Mouse (Mus musculus): ENCODE data around the gene Gstp1. TPM values are rescaled to one million over a fixed set of nuclear protein-coding genes. Genes with fewer than 3 reads are reported as not detected.

The Gstp1 gene
- total and polyA plus RNA-seq, 2 experiments = 456 to 1,374 TPM

DNA sequence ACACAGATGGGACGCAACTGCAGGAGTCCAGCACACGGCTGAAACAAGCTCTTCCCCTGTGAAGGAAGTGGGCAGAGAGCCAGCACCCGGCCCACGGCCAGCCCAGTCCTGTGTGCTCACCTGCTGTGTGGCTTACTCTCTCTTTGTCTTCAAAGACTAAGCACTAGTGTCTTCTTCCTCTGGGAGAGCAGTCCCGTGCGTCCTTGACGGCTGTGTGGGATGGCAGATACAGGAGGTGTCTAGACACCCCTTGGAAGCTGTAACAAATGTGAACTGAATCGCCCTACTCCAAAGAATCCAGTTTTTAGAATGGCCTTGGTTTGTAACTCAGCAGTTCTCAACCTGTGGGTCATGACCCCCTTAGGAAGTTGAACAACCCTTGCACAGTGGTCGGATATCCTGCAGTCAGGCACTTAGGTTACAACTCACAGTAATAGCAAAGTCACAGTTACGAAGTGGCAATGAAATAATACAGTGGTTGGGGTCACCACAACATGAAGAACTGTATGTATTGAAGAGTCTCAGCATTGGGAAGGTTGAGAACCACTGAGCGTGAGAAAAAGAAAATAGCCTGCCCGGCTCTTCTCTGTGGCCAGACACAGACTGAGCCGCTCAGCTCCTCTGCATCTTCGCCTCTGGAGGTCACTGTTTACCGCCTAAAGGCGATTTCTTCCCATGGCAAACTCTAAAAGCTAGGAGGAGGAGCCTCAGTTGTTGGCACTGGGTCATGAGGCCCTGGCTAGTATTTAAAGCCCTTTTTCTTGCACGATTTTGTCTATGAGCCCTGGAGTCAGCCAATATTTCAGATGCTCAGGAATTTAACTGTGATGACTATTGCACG, 18.8 kb downstream of the Gstp1 start:
- Histone ChIP-seq H3K4me1 (ENCODE audit: control insufficient read depth, insufficient read depth, low read length) (peaks cover 26% of the 10 kb centered on the region), H3K27ac (replicated peaks; ENCODE audit: insufficient read depth, low read depth, low read length) (peak overlapping the region; percentile 80), H3K9ac (ENCODE audit: low read depth, low read length) (peak overlapping the region; percentile 20; the same call in 1 of the 2 replicates), H3K27me3 (ENCODE audit: control insufficient read depth, insufficient read depth, low read length) (no peaks in the 10 kb centered on the region), H3K36me3 (ENCODE audit: control insufficient read depth, insufficient read depth, low read length) (no peaks in the 10 kb centered on the region), H3K79me2 (ENCODE audit: control insufficient read depth, insufficient read depth, low read length) (no peaks in the 10 kb centered on the region), H3K4me3 (ENCODE audit: insufficient read depth, low read depth, low read length) (no peak overlapping the region)
- DNase-seq (ENCODE audit: extremely low read depth, low read depth, low spot score) = peak; percentile 84
- WGBS = 16% methylated on average over 18 of the region's 18 CpGs
- TF ChIP-seq CTCF (IDR thresholded peaks at IDR 0.05; ENCODE audit: low read depth, low read length) (peak; percentile 89), POLR2A (IDR thresholded peaks at IDR 0.05; ENCODE audit: extremely low read depth, insufficient read depth, low read length) (no peak)

DNA sequence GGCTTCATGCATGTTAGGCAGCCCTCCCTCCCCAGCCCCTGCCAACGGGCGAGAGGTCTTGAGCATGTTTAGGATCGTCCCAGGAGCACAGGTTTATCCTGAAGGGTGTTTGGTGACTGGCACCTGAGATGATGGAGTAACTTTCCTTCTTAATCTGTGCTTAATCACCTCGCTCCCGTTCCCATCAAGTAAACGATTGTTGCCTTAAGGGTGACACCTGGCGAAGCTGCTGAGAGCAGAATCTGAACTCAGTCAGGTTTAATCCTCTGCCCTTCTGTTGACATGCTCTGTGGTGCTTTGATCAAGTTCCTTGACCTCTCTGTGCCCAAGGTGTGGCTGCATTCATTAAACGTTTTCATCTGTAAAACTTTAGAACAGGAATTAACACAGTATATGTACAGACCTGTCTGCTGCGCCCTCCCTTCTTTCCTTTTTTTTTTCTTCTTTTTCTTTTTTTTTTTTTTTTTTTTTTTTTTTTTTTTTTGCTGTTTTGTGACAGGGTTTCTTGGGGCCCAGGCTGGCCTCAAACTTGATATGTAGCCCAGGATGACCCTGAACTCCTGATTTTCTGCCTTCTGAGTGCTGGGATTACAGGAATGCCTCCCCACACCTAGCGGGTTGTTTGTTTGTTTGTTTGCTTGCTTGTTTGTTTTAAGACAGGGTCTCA, 19.7 kb downstream of the Gstp1 start:
- Histone ChIP-seq H3K4me1 (ENCODE audit: control insufficient read depth, insufficient read depth, low read length) (peaks cover 20% of the 10 kb centered on the region), H3K27me3 (ENCODE audit: control insufficient read depth, insufficient read depth, low read length) (no peaks in the 10 kb centered on the region), H3K79me2 (ENCODE audit: control insufficient read depth, insufficient read depth, low read length) (no peaks in the 10 kb centered on the region), H3K4me3 (ENCODE audit: insufficient read depth, low read depth, low read length) (no peak overlapping the region), H3K9ac (ENCODE audit: low read depth, low read length) (no peak overlapping the region), H3K36me3 (ENCODE audit: control insufficient read depth, insufficient read depth, low read length) (no peaks in the 10 kb centered on the region), H3K27ac (replicated peaks; ENCODE audit: insufficient read depth, low read depth, low read length) (peak overlapping the region; percentile 26; the same call in 1 of the 2 replicates)
- TF ChIP-seq POLR2A (IDR thresholded peaks at IDR 0.05; ENCODE audit: extremely low read depth, insufficient read depth, low read length) (no peak), CTCF (IDR thresholded peaks at IDR 0.05; ENCODE audit: low read depth, low read length) (no peak)
- no peak for DNase-seq (ENCODE audit: extremely low read depth, low read depth, low spot score)
- WGBS = 83% methylated on average over 10 of the region's 10 CpGs

DNA sequence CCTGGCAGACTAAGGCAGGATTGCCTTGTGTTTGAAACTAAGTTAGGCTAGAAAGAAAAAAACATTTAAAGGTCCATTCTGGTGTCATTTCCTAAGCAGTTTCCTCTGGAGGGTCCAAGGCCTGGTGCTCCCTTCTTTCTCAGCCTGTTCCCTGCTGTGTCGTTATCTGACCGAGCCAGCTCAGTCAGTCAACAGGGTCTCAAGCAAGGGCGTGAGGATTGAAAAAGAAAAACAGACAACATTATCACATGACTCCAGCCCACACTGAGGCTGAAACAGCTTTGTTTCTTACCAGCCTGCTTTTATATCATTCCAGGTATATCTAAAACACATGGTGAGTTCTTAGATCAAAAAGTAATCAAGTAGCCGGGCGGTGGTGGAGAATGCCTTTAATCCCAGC, 22.1 kb downstream of the Gstp1 start:
- DNase-seq (ENCODE audit: extremely low read depth, low read depth, low spot score) = no peak

GRCm38 (mm10) chr19:4014802-4015201, 23.0 kb downstream of the Gstp1 start:
- Histone ChIP-seq H3K79me2 (ENCODE audit: control insufficient read depth, insufficient read depth, low read length) (no peaks in the 10 kb centered on the region; the same call in 1 of the 2 replicates), H3K4me3 (ENCODE audit: insufficient read depth, low read depth, low read length) (no peak overlapping the region), H3K27ac (replicated peaks; ENCODE audit: insufficient read depth, low read depth, low read length) (no peak overlapping the region), H3K9ac (ENCODE audit: low read depth, low read length) (no peak overlapping the region), H3K36me3 (ENCODE audit: control insufficient read depth, insufficient read depth, low read length) (no peaks in the 10 kb centered on the region), H3K27me3 (ENCODE audit: control insufficient read depth, insufficient read depth, low read length) (no peaks in the 10 kb centered on the region), H3K4me1 (ENCODE audit: control insufficient read depth, insufficient read depth, low read length) (peaks cover 20% of the 10 kb centered on the region)
- DNase-seq (ENCODE audit: extremely low read depth, low read depth, low spot score) = no peak
- TF ChIP-seq POLR2A (IDR thresholded peaks at IDR 0.05; ENCODE audit: extremely low read depth, insufficient read depth, low read length) (no peak), CTCF (IDR thresholded peaks at IDR 0.05; ENCODE audit: low read depth, low read length) (no peak)

More for the DNA sequence above, 22.1 kb downstream of the Gstp1 start:
- WGBS = 81% methylated on average over 5 of the region's 5 CpGs
- H3K9ac ChIP-seq (ENCODE audit: low read depth, low read length) = no peak overlapping the region
- H3K27ac ChIP-seq (replicated peaks; ENCODE audit: insufficient read depth, low read depth, low read length) = no peak overlapping the region
- H3K36me3 ChIP-seq (ENCODE audit: control insufficient read depth, insufficient read depth, low read length) = no peaks in the 10 kb centered on the region
- no peak overlapping the region for H3K4me3 ChIP-seq (ENCODE audit: insufficient read depth, low read depth, low read length)
- no peaks in the 10 kb centered on the region; the same call in 1 of the 2 replicates for H3K79me2 ChIP-seq (ENCODE audit: control insufficient read depth, insufficient read depth, low read length)
- H3K27me3 ChIP-seq (ENCODE audit: control insufficient read depth, insufficient read depth, low read length) = no peaks in the 10 kb centered on the region
- peaks cover 22% of the 10 kb centered on the region for H3K4me1 ChIP-seq (ENCODE audit: control insufficient read depth, insufficient read depth, low read length)
- TF ChIP-seq CTCF (IDR thresholded peaks at IDR 0.05; ENCODE audit: low read depth, low read length) (no peak), POLR2A (IDR thresholded peaks at IDR 0.05; ENCODE audit: extremely low read depth, insufficient read depth, low read length) (no peak)

- H3K36me3 ChIP-seq (ENCODE audit: control insufficient read depth, insufficient read depth, low read length) = peaks cover 12% of the 10 kb centered on the region; the same call in 1 of the 2 replicates
- H3K79me2 ChIP-seq (ENCODE audit: control insufficient read depth, insufficient read depth, low read length) = no peaks in the 10 kb centered on the region; the same call in 1 of the 2 replicates
- WGBS = 25% methylated on average over 9 of the region's 9 CpGs
- peak overlapping the region; percentile 30; the same call in 1 of the 2 replicates for H3K27ac ChIP-seq (replicated peaks; ENCODE audit: insufficient read depth, low read depth, low read length)
- peaks cover 9% of the 10 kb centered on the region for H3K4me1 ChIP-seq (ENCODE audit: control insufficient read depth, insufficient read depth, low read length)
- H3K27me3 ChIP-seq (ENCODE audit: control insufficient read depth, insufficient read depth, low read length) = no peaks in the 10 kb centered on the region
- no peak for DNase-seq (ENCODE audit: extremely low read depth, low read depth, low spot score)
- H3K9ac ChIP-seq (ENCODE audit: low read depth, low read length) = peak overlapping the region; percentile 71
- H3K4me3 ChIP-seq (ENCODE audit: insufficient read depth, low read depth, low read length) = peak overlapping the region; percentile 38
- TF ChIP-seq CTCF (IDR thresholded peaks at IDR 0.05; ENCODE audit: low read depth, low read length) = no peak
- TF ChIP-seq POLR2A (IDR thresholded peaks at IDR 0.05; ENCODE audit: extremely low read depth, insufficient read depth, low read length) = no peak
Measured at GRCm38 (mm10) chr19:4013066-4013465, 24.7 kb downstream of the Gstp1 start.

Measured in liver, adult 2 months (tissue).